Mouse (Mus musculus): ENCODE data around the gene Lsamp. TPM values are rescaled to one million over a fixed set of nuclear protein-coding genes. Genes with fewer than 3 reads are reported as not detected.
"Not testable (repeated sequence)": the region's sequence is repeated elsewhere in the genome, so short reads cannot be mapped to it uniquely, and the experiment has no call there.

Lsamp gene
- polyA plus RNA-seq, 1 experiment from 2014 or later, result 1.1 TPM

- H3K4me3 ChIP-seq, result no peak overlapping the region
- H3K36me3 ChIP-seq, result no peaks in the 10 kb centered on the region
- no peak overlapping the region for H3K27ac ChIP-seq (ENCODE audit: poor library complexity, severe bottlenecking)
- ATAC-seq (ENCODE audit: insufficient number of reproducible peaks, low FRiP score), result no peak
- WGBS, result 79% methylated on average over 3 of the region's 3 CpGs
- H3K9me3 ChIP-seq (replicated peaks), result no peaks in the 10 kb centered on the region
- no peak overlapping the region for H3K9ac ChIP-seq
- no peaks in the 10 kb centered on the region for H3K27me3 ChIP-seq (replicated peaks)
- no peaks in the 10 kb centered on the region for H3K4me1 ChIP-seq (replicated peaks)
- no peak overlapping the region for H3K4me2 ChIP-seq
Observed at GRCm38 (mm10) chr16:40607509-40607908, 623.3 kb downstream of the Lsamp start.

- not testable (repeated sequence) for H3K36me3 ChIP-seq; ATAC-seq (ENCODE audit: insufficient number of reproducible peaks, low FRiP score); H3K4me2 ChIP-seq; H3K9me3 ChIP-seq (replicated peaks); H3K4me1 ChIP-seq (replicated peaks); H3K27me3 ChIP-seq (replicated peaks); H3K4me3 ChIP-seq; H3K9ac ChIP-seq; H3K27ac ChIP-seq (ENCODE audit: poor library complexity, severe bottlenecking)
- WGBS, result 13% methylated on average over 1 of the region's 1 CpGs
Observed at GRCm38 (mm10) chr16:40616697-40617096, 632.5 kb downstream of the Lsamp start.

- WGBS, result 54% methylated on average over 7 of the region's 7 CpGs
- H3K27ac ChIP-seq (ENCODE audit: poor library complexity, severe bottlenecking); H3K4me3 ChIP-seq; ATAC-seq (ENCODE audit: insufficient number of reproducible peaks, low FRiP score); H3K27me3 ChIP-seq (replicated peaks); H3K36me3 ChIP-seq; H3K9ac ChIP-seq; H3K4me1 ChIP-seq (replicated peaks); H3K4me2 ChIP-seq; H3K9me3 ChIP-seq (replicated peaks): not testable (repeated sequence)
Observed at GRCm38 (mm10) chr16:40621086-40621485, 636.9 kb downstream of the Lsamp start.

GRCm38 (mm10) chr16:40627159-40627558 lies 643.0 kb downstream of the Lsamp start:
- no peak for ATAC-seq (ENCODE audit: insufficient number of reproducible peaks, low FRiP score)
- H3K4me1 ChIP-seq (replicated peaks), result no peaks in the 10 kb centered on the region
- no peak overlapping the region for H3K4me2 ChIP-seq
- no peak overlapping the region for H3K27ac ChIP-seq (ENCODE audit: poor library complexity, severe bottlenecking)
- 79% methylated on average over 5 of the region's 5 CpGs for WGBS
- H3K4me3 ChIP-seq, result no peak overlapping the region
- H3K9ac ChIP-seq, result no peak overlapping the region
- no peaks in the 10 kb centered on the region for H3K27me3 ChIP-seq (replicated peaks)
- no peaks in the 10 kb centered on the region for H3K36me3 ChIP-seq
- H3K9me3 ChIP-seq (replicated peaks), result no peaks in the 10 kb centered on the region

GRCm38 (mm10) chr16:40639621-40640371 lies 655.6 kb downstream of the Lsamp start:
- no peak for ATAC-seq (ENCODE audit: insufficient number of reproducible peaks, low FRiP score)
- Histone ChIP-seq H3K9me3 (replicated peaks) (no peaks in the 10 kb centered on the region), H3K36me3 (no peaks in the 10 kb centered on the region), H3K27me3 (replicated peaks) (no peaks in the 10 kb centered on the region), H3K4me3 (no peak overlapping the region), H3K4me1 (replicated peaks) (no peaks in the 10 kb centered on the region), H3K4me2 (no peak overlapping the region), H3K27ac (ENCODE audit: poor library complexity, severe bottlenecking) (no peak overlapping the region), H3K9ac (no peak overlapping the region)
- WGBS, result 70% methylated on average over 3 of the region's 3 CpGs

- no peak for ATAC-seq (ENCODE audit: insufficient number of reproducible peaks, low FRiP score)
Observed at GRCm38 (mm10) chr16:40652800-40653199, 668.6 kb downstream of the Lsamp start.

GRCm38 (mm10) chr16:40653508-40653907 lies 669.3 kb downstream of the Lsamp start:
- H3K4me2 ChIP-seq, result no peak overlapping the region
- 71% methylated on average over 1 of the region's 1 CpGs for WGBS
- no peak overlapping the region for H3K4me3 ChIP-seq
- no peaks in the 10 kb centered on the region for H3K36me3 ChIP-seq
- no peaks in the 10 kb centered on the region for H3K4me1 ChIP-seq (replicated peaks)
- no peaks in the 10 kb centered on the region for H3K27me3 ChIP-seq (replicated peaks)
- no peak for ATAC-seq (ENCODE audit: insufficient number of reproducible peaks, low FRiP score)
- no peak overlapping the region for H3K9ac ChIP-seq
- no peak overlapping the region for H3K27ac ChIP-seq (ENCODE audit: poor library complexity, severe bottlenecking)
- H3K9me3 ChIP-seq (replicated peaks), result no peaks in the 10 kb centered on the region

More at GRCm38 (mm10) chr16:40652800-40653199, 668.6 kb downstream of the Lsamp start:
- Histone ChIP-seq H3K9me3 (replicated peaks) (no peaks in the 10 kb centered on the region), H3K4me3 (no peak overlapping the region), H3K4me2 (no peak overlapping the region), H3K9ac (no peak overlapping the region), H3K27me3 (replicated peaks) (no peaks in the 10 kb centered on the region), H3K4me1 (replicated peaks) (no peaks in the 10 kb centered on the region), H3K27ac (ENCODE audit: poor library complexity, severe bottlenecking) (no peak overlapping the region), H3K36me3 (no peaks in the 10 kb centered on the region)
- WGBS, result 89% methylated on average over 5 of the region's 5 CpGs

GRCm38 (mm10) chr16:40656347-40656746 lies 672.2 kb downstream of the Lsamp start:
- 82% methylated on average over 5 of the region's 5 CpGs for whole genome bisulfite sequencing
- no peaks in the 10 kb centered on the region for H3K27me3 ChIP-seq (replicated peaks)
- no peak for ATAC-seq (ENCODE audit: insufficient number of reproducible peaks, low FRiP score)

GRCm38 (mm10) chr16:40656871-40657270 lies 672.7 kb downstream of the Lsamp start:
- ATAC-seq (ENCODE audit: insufficient number of reproducible peaks, low FRiP score), result no peak
- no peak overlapping the region for H3K4me3 ChIP-seq
- WGBS, result 52% methylated on average over 6 of the region's 6 CpGs

More at GRCm38 (mm10) chr16:40656347-40656746, 672.2 kb downstream of the Lsamp start:
- no peaks in the 10 kb centered on the region for H3K9me3 ChIP-seq (replicated peaks)
- H3K27ac ChIP-seq (ENCODE audit: poor library complexity, severe bottlenecking), result no peak overlapping the region
- H3K4me3 ChIP-seq, result no peak overlapping the region
- H3K9ac ChIP-seq, result no peak overlapping the region
- no peak overlapping the region for H3K4me2 ChIP-seq
- no peaks in the 10 kb centered on the region for H3K36me3 ChIP-seq
- H3K4me1 ChIP-seq (replicated peaks), result no peaks in the 10 kb centered on the region

GRCm38 (mm10) chr16:40685531-40685930 lies 701.4 kb downstream of the Lsamp start:
- Histone ChIP-seq H3K4me3 (no peak overlapping the region), H3K36me3 (no peaks in the 10 kb centered on the region), H3K27me3 (replicated peaks) (no peaks in the 10 kb centered on the region), H3K9me3 (replicated peaks) (no peaks in the 10 kb centered on the region), H3K4me1 (replicated peaks) (no peaks in the 10 kb centered on the region), H3K9ac (no peak overlapping the region), H3K4me2 (no peak overlapping the region), H3K27ac (ENCODE audit: poor library complexity, severe bottlenecking) (no peak overlapping the region)
- no peak for ATAC-seq (ENCODE audit: insufficient number of reproducible peaks, low FRiP score)

More at GRCm38 (mm10) chr16:40656871-40657270, 672.7 kb downstream of the Lsamp start:
- H3K27ac ChIP-seq (ENCODE audit: poor library complexity, severe bottlenecking), result no peak overlapping the region
- H3K36me3 ChIP-seq, result no peaks in the 10 kb centered on the region
- no peak overlapping the region for H3K4me2 ChIP-seq
- no peak overlapping the region for H3K9ac ChIP-seq
- H3K27me3 ChIP-seq (replicated peaks), result no peaks in the 10 kb centered on the region
- no peaks in the 10 kb centered on the region for H3K4me1 ChIP-seq (replicated peaks)
- H3K9me3 ChIP-seq (replicated peaks), result no peaks in the 10 kb centered on the region

GRCm38 (mm10) chr16:40692292-40692691 lies 708.1 kb downstream of the Lsamp start:
- Histone ChIP-seq H3K9me3 (replicated peaks) (no peaks in the 10 kb centered on the region), H3K27ac (ENCODE audit: poor library complexity, severe bottlenecking) (no peak overlapping the region), H3K9ac (no peak overlapping the region), H3K36me3 (no peaks in the 10 kb centered on the region), H3K27me3 (replicated peaks) (no peaks in the 10 kb centered on the region), H3K4me1 (replicated peaks) (no peaks in the 10 kb centered on the region), H3K4me2 (no peak overlapping the region), H3K4me3 (no peak overlapping the region)
- 24% methylated on average over 2 of the region's 2 CpGs for WGBS
- ATAC-seq (ENCODE audit: insufficient number of reproducible peaks, low FRiP score), result no peak

GRCm38 (mm10) chr16:40697253-40697652 lies 713.1 kb downstream of the Lsamp start:
- WGBS, result 88% methylated on average over 3 of the region's 3 CpGs
- H3K9me3 ChIP-seq (replicated peaks), result no peaks in the 10 kb centered on the region
- H3K4me3 ChIP-seq, result no peak overlapping the region
- H3K27me3 ChIP-seq (replicated peaks), result no peaks in the 10 kb centered on the region
- ATAC-seq (ENCODE audit: insufficient number of reproducible peaks, low FRiP score), result no peak
- H3K36me3 ChIP-seq, result no peaks in the 10 kb centered on the region
- H3K4me1 ChIP-seq (replicated peaks), result no peaks in the 10 kb centered on the region
- no peak overlapping the region for H3K4me2 ChIP-seq
- no peak overlapping the region for H3K9ac ChIP-seq
- no peak overlapping the region for H3K27ac ChIP-seq (ENCODE audit: poor library complexity, severe bottlenecking)

Measured in heart, embryonic 12.5 days (tissue).